Mouse (Mus musculus) cerebellum, adult 2 months (tissue): ENCODE data around the gene Gm17349. TPM values are rescaled to one million over a fixed set of nuclear protein-coding genes. Genes with fewer than 3 reads are reported as not detected.

Experiments used
- DNase-seq, 2 experiments: peaks; one replicate each; pipeline ENCODE4 v3.0.0; 2021
- H3K27ac ChIP-seq: fragments of 200-500 bp; 2 replicates; pipeline ENCODE4 v1.5.1; 2012; ENCODE audit warnings: low read length, control low read depth, inconsistent platforms; ENCODE audit not compliant: insufficient read depth
- H3K27me3 ChIP-seq: fragments of 200-500 bp; 2 replicates; pipeline ENCODE4 v1.6.1; 2012; ENCODE audit warnings: inconsistent platforms, mild to moderate bottlenecking, low read length, moderate library complexity; ENCODE audit not compliant: control insufficient read depth, insufficient read depth
- H3K4me1 ChIP-seq: fragments of 200-500 bp; 2 replicates; pipeline ENCODE4 v1.6.1; 2011; ENCODE audit warnings: low read length; ENCODE audit not compliant: control insufficient read depth, insufficient read depth
- H3K4me3 ChIP-seq: fragments of 200-500 bp; replicated peaks from 2 replicates; pipeline ENCODE3; 2011; ENCODE audit warnings: mild to moderate bottlenecking, low read depth, low read length, control low read depth; ENCODE audit not compliant: insufficient read depth
- CTCF ChIP-seq: fragments of 200-500 bp; IDR thresholded peaks from 2 replicates; pipeline ENCODE4 v1.5.1; 2011; ENCODE audit warnings: low read depth, mild to moderate bottlenecking, control low read depth, low read length, moderate library complexity, borderline replicate concordance; ENCODE audit not compliant: insufficient read depth
- POLR2A ChIP-seq: fragments of 200-500 bp; IDR thresholded peaks from 2 replicates; pipeline ENCODE4 v1.6.1; 2011; ENCODE audit warnings: low read length, control low read depth, borderline replicate concordance; ENCODE audit not compliant: insufficient read depth
- WGBS: fragments of 180-500 bp; shearing (Covaris S2); methylation state at CpG from one replicate; pipeline ENCODE4 v1.1.7; 2018; 5-methylcytosine and 5-hydroxymethylcytosine counted together
- polyA plus RNA-seq: library from polyadenylated mRNA; depleted of rRNA; stranded (reverse); fragments of >200 nt; gene quantifications from 2 replicates; pipeline ENCODE4 v1.2.3, GENCODE M21; 2012

Gene Gm17349
- polyA plus RNA-seq, 1 experiment, result not detected

DNA sequence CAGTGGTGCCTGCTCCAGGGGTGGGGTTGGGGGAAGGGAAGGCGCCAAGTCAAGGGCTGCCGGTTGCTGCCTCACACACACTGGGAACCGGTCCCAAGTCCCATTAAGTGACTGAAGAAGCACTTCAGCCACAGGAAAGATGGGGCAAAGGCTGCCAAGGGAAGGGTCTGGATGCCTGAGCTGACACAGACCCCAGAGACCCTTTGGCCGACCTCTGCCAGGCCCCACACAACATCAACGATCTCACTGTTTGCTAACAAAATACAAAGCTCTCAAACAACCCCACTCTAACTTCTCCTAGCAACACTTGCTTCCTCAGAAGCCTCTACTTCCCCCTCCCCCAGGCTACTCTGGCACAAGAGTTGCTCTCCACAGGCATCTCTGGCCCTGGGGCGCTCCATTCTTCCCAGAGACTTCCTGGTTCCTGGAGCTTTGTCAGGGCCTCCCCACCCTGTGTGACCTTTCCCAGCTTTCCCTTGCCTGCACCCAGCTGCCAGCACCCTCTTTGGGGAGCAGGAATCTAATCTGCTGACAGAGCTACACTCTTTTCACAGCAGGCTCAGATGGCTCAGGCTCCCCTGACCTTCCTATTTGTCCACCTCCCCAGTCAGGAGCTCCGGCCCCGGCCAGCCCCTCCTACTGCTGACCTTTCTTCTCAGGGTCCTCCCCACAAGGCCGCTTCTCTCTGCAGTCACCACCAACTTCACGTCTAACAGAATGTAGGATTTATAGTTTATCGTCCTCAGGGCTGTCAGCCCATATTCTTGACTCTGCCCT, 18.4 kb upstream of the Gm17349 start:
- Histone ChIP-seq H3K4me3 (no peak overlapping the region), H3K27me3 (no peaks in the 10 kb centered on the region), H3K27ac (peak overlapping the region; percentile 91), H3K4me1 (peaks cover 30% of the 10 kb centered on the region)
- no peak for TF ChIP-seq POLR2A
- no peak for TF ChIP-seq CTCF
- peak; percentile 62 to 69 for DNase-seq
- WGBS, result 18% methylated on average over 11 of the region's 11 CpGs

DNA sequence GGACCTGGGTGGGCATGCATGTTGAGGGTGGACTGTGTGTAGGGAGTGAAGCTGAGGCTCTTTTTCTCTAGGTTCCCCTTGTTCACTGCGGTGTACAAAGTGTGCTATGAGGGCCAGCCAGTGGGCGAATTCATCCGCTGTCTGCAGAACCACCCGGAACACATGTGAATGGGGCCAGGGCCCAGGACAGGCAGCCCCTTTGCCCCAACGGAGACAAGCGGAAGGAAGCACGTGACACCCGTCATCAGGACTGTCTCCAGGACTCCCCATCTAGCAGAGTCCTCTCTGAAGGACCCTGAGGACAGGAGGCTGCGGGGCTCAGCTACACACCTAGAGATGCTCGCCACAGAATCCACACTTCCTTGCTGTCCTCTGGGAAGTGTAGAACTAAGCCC, 17.8 kb upstream of the Gm17349 start:
- TF ChIP-seq POLR2A (no peak), CTCF (no peak)
- H3K27ac ChIP-seq, result peak overlapping the region; percentile 91
- peaks cover 33% of the 10 kb centered on the region for H3K4me1 ChIP-seq
- no peak overlapping the region for H3K4me3 ChIP-seq
- DNase-seq, result peak in 1 of 2 experiments; percentile 43
- WGBS, result 51% methylated on average over 10 of the region's 10 CpGs
- no peaks in the 10 kb centered on the region for H3K27me3 ChIP-seq

DNA sequence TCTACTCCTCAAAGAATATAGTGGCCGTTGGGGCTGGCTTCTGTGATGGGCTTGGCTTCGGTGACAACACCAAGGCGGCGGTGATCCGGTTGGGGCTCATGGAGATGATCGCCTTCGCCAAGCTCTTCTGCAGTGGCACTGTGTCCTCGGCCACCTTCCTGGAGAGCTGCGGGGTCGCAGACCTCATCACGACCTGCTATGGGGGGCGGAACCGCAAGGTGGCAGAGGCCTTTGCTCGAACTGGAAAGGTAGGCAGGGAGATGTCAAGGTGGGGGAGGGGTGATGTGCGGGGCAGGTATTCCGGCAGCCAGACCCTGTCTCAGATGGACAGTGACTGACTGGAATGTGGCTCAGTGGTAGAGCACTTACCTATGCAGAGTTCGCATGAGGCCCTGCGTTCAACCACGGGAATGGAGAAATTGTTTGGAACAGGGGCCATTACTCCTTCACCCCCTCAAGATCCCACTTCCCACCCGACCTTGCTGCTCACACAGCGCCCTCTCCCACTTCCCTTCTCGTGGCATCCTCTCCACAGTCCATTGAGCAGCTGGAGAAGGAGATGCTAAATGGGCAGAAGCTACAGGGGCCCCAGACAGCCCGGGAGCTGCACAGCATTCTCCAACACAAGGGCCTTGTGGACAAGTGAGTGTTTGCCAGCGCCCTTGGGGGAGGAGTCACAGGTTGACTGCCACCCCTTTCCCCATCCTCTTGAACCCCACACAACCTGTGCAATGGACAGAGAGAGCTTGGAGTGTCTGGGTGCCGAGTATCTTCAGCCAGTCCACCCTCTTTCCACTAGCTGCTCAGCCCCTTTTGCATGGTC, 16.8 kb upstream of the Gm17349 start:
- Histone ChIP-seq H3K27me3 (no peaks in the 10 kb centered on the region), H3K4me1 (peaks cover 39% of the 10 kb centered on the region), H3K4me3 (no peak overlapping the region), H3K27ac (no peak overlapping the region)
- TF ChIP-seq POLR2A (no peak), CTCF (no peak)
- 84% methylated on average over 25 of the region's 25 CpGs for WGBS
- peak in 1 of 2 experiments; percentile 32 for DNase-seq

DNA sequence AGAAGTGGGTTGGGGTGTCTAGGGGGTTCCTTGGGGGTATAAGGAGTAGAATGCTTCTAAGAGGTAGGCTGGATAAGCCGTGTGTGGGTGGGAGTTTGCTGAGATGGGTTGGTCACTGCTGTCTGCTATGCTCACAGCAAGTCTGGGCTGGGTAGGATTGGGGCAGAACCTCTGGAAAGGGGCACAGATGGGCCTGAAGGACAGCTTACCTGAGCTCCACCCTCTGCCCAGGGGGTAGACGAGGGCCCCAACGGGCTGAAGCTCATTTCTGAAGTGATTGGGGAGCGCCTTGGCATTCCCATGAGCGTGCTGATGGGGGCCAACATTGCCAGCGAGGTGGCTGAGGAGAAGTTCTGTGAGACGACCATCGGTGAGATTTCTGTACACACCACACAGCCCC, 14.6 kb upstream of the Gm17349 start:
- TF ChIP-seq POLR2A (no peak), CTCF (no peak)

DNA sequence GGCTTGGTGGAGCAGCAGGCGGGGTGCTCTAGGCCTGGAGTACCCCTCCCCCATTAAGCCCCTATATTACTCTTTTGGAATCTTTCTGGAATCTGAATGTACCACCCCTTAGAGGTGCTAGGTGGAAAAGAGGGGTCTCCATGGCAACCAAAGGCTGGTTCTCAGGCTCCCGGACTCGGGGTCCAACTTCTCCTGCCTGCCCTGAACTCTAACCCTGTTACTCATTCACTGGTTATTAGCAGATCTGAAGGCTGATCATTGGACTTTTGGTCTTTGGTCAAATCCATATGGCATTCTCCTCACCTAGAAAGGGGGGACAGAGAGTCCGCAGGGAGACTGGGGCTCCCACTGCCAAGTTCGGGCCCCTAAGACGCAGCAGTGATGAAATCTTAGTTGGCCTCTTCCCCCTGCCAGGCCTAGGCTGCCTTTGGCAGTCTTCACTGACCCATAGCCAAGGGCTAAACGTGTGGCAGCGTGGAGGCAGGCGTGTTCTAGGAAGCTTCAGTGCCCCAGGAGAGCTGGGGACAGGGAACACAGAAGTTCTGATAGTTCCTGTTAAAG, 13.3 kb upstream of the Gm17349 start:
- Histone ChIP-seq H3K27me3 (no peaks in the 10 kb centered on the region), H3K4me1 (peaks cover 52% of the 10 kb centered on the region), H3K27ac (peak overlapping the region; percentile 95), H3K4me3 (peak overlapping the region; percentile 52)
- 18% methylated on average over 9 of the region's 9 CpGs for WGBS
- TF ChIP-seq CTCF (no peak), POLR2A (no peak)
- DNase-seq, result peak; percentile 68 to 73

More for the DNA sequence above, 14.6 kb upstream of the Gm17349 start:
- Histone ChIP-seq H3K27ac (peak overlapping the region; percentile 23; the same call in 1 of the 2 replicates), H3K4me3 (no peak overlapping the region), H3K4me1 (peaks cover 61% of the 10 kb centered on the region), H3K27me3 (no peaks in the 10 kb centered on the region)
- 68% methylated on average over 8 of the region's 8 CpGs for WGBS
- DNase-seq, result no peak

DNA sequence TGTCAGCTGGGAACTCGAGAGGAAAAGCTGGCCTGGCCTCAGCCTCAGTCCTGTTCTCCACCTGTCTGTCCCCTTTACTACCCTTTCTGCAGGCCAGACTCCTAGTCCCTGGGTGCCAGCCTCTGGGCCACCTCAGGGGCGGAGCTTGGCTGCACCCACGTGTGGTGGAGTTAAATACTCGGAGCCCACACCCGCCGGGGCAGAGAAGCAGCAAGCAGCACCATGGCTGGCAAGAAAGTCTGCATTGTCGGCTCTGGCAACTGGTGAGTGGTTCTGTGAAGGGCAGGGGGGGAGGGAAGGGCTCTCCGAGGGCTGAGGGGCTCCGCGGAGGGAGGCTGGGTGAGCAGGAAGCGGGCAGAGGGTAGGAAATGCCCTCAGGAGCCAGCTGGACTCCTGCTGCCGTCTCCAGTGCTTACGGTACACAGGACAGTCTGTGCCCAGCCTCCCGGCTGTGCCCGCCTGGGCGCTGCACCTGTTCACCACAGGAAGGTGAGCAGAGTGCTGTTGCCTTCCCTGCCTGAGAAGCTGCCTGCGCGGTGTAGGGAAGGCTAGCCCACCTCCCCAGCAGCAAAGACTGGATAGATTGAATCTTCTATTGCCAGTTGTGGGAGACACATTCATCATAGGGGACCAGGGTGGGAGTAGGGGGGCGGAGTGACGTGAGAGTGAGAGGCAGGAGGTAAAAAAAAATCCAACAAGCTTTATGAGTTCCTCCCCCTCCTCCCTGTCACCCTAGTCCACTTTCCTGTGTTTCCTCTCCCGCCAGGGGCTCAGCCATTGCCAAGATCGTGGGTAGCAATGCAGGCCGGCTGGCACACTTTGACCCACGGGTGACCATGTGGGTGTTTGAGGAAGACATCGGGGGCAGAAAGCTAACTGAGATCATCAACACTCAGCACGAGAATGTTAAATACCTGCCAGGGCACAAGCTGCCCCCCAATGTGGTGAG, 12.4 kb upstream of the Gm17349 start, which contains the start of gene Gpd1:
TSS of gene Gpd1 (plus strand) at position 130 of the 949 bp plus-strand sequence.
- WGBS, result 5% methylated on average over 26 of the region's 26 CpGs
- Histone ChIP-seq H3K27me3 (no peaks in the 10 kb centered on the region), H3K27ac (peak within 1 kb of the TSS; percentile 95), H3K4me1 (peaks cover 44% of the 10 kb centered on the region), H3K4me3 (peak within 1 kb of the TSS; percentile 52)
- DNase-seq, result peak; percentile 88 to 89
- TF ChIP-seq POLR2A, result peak; percentile 85
- no peak for TF ChIP-seq CTCF

DNA sequence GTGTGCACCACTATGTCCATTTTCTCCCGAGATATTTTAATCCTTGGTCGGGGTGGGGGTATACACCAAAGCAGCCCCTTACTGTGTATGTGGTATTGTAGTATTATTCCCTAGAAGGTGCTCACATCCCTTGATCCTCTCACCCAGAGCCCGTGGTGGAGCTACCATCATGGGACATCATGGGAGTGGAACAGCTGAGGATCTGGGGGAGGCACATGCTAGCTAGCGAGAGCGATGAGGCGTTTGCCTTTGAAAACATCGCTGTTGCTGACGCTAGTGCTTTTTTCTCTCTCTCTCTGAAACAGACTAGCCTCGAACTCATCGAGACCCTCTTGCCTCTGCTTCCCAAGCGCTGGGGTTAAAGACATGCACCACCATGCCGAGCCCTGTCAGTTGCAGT, 11.5 kb upstream of the Gm17349 start:
- H3K4me3 ChIP-seq, result peak overlapping the region; percentile 13
- no peak for TF ChIP-seq POLR2A
- no peak for TF ChIP-seq CTCF
- H3K27me3 ChIP-seq, result no peaks in the 10 kb centered on the region
- no peak for DNase-seq
- H3K4me1 ChIP-seq, result peaks cover 44% of the 10 kb centered on the region
- peak overlapping the region; percentile 93 for H3K27ac ChIP-seq
- WGBS, result 42% methylated on average over 12 of the region's 12 CpGs
